Mouse (Mus musculus): ENCODE results near the gene Arfgap3.
"Not testable (repeated sequence)": the region's sequence is repeated elsewhere in the genome, so short reads cannot be mapped to it uniquely, and the experiment has no call there.

Arfgap3 gene

DNA sequence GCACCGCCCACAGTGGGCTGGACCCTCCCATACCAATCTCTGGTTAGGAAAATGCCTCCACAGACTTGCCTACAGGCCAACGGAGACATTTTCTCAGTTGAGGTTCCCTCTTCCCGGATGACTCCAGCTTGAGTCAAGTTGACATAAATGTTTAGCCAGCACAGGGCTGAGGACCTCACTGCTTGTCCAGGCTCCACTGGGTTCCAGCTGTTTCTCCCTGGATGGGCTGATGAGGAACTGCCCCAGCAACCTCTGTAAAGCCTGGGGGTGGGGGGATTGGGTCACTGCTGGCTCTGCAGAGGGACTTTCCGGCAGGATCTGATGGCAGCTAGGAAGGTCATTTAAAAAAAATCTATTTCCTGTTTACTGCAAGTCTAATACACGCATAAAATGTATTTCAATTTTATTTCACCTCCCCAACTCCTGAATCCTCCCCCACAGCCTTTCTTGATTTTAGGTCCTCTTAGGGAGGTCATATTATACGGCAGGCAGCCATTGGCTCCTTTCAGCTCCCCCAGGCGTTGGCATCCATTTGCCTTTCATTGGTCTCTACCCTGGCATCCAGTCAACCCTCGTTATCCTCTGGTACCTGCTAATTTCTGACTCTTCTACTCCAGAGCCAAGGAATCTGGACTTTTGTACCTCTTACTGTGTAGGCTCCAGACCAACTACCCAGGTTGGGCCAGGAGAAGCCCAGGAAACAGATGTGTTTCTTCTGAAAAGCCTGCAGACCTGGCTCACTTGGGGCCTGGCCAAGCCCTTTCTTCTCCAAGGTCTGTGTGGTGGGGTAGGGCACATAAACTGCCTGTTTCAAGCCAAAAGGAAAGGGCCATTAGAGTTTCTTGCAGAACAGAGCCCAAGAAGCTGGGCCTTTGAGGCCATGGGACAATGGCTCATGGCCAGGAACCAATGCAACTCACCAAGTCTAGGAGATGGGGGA, 56.1 kb downstream of the Arfgap3 start:
- DNase-seq (ENCODE audit: low spot score in 2 of 2): no peak

DNA sequence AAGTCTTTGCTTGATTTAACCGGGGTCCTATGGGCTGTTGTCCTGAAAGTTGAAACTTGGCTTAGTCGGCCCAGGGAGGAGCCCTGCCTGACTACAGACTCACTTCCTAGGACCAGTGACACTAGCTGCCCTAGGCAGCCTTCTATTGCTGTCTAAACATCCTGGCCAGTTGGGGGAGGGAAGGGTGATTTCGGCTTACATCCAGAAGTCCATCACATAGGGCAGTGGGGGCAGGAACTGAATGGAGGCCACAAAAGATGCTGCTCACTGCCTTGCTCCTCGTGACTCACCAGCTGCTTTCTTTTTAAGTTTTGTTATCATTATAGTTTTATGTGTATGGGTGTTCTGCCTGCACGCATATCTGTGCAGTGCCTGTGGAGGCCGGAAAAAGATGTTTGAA, 56.9 kb downstream of the Arfgap3 start:
- DNase-seq (ENCODE audit: low spot score in 2 of 2): no peak

DNA sequence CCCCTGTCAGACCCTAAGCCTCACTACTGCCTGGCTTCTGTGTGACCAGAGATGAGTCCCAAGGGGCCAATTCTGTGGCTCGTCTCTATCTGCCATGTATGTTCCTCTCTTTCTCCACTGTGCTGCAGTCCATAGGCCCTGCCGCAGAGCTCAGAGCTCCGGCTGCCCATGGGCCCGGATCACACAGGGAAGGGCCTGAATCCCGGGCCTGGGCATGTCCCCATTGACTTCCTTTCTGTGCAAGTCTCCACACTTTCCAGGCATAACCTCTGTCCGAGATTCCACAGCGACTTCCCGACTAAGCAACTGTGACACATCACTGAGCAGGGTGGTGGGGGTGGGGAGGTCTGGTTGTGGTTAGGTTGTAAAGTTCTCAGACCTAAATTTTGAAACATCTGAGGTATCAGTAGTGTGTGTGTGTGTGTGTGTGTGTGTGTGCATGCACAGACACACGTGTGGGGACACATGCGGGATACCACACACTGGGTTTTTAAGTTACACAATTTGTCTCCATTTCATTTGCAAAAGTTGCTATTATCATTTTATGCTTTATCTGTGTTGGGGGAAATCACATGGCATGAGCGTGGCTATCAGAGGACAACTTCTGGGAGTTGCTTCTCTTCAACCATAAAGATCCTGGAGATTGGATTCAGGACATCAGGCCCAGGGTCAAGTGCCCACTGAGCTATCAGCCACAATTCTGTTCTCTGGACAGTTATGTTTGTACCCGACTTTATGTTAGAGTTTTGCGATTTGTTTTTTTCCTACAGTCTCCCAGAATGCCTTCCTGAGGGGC, 57.6 kb downstream of the Arfgap3 start:
- DNase-seq (ENCODE audit: low spot score in 2 of 2): no peak

GRCm38 (mm10) chr15:83290899-83291298, 59.1 kb downstream of the Arfgap3 start:
- no peak for DNase-seq (ENCODE audit: low spot score in 2 of 2)

- no peak for DNase-seq (ENCODE audit: low spot score in 2 of 2)
These were observed 65.2 kb downstream of the Arfgap3 start for GRCm38 (mm10) chr15:83284828-83285227.

DNA sequence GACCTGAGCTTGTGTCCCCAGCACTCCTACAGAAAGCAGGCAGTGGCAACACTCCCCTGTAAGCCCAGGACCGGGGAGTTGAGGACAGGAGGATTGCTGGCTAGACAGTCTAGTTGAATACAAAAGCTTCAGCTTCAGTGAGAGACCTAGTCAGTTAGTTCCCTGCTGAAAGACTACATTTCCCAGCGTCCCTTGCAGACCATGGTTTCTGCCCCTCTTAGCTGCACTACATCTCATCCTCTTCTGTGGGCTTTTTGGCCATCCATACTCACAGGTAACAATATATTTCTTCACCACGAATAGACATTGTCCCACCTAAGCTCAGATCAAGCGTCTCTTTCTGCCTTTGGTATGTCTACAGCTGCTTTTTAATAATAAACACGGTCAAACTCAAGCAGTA, 67.7 kb downstream of the Arfgap3 start:
- no peak for DNase-seq (ENCODE audit: low spot score in 2 of 2)

DNA sequence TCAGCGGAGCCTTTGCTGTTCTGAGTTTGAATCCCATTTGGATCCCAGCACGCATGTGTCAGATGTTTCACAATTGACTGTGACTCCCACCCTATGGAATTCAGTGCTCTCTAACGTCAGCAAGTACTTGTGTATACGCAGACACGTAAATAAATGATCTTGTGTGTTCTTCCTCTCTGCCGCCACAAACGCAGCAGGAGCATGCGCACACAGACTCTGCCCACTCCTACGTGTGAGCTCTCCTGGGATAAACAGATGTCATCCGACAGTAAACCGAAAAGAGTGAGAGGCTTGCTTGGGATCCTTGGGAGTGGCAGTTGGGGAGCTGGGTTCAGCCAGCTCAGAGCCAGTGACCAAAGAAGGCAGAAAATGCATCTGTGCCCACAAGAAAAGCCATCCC, 68.7 kb downstream of the Arfgap3 start:
- no peak for DNase-seq (ENCODE audit: low spot score in 2 of 2)

GRCm38 (mm10) chr15:83278579-83278978, 71.5 kb downstream of the Arfgap3 start:
- DNase-seq (ENCODE audit: low spot score in 2 of 2): no peak

- DNase-seq (ENCODE audit: low spot score in 2 of 2): no peak
These were observed 72.6 kb downstream of the Arfgap3 start for GRCm38 (mm10) chr15:83277451-83277850.

DNA sequence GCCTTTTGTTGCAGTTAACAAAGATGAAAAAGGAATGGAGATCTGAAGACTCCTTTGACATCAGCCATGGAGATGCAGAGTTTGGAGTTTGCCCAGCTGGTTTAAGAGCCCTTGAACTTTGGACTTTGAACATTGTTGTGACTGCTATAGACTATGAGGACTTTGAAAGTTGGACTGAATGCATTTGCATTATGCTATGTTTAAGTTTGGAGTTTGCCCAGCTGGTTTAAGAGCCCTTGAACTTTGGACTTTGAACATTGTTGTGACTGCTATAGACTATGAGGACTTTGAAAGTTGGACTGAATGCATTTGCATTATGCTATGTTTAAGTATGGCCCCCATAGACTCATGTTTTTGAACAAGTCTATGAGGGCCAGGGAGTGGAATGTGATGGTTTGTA, 75.8 kb downstream of the Arfgap3 start:
- not testable (repeated sequence) for DNase-seq (ENCODE audit: low spot score in 2 of 2)

GRCm38 (mm10) chr15:83273017-83273416, 77.0 kb downstream of the Arfgap3 start:
- DNase-seq (ENCODE audit: low spot score in 2 of 2): no peak

DNA sequence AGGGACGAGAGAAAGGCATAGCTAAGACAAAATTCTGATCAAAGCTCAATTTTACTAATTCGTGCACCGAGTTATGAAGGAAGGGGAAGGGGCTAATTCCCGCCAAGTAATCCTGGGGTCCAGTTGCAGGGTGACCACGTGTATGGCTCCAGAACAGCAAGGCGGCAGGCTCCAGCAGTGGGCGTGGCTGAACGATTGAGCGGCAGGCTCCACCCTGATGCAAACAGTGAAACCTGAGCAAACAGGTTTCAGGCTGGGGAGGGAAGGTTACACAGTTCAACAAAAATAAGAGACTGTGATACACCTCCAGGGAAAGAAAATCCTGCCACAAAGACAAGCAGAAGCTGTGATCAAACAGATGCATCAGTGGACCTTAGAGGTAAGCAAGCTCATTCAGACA, 78.8 kb downstream of the Arfgap3 start:
- DNase-seq (ENCODE audit: low spot score in 2 of 2): not testable (repeated sequence)

- DNase-seq (ENCODE audit: low spot score in 2 of 2): not testable (repeated sequence)
These were observed 80.1 kb downstream of the Arfgap3 start for GRCm38 (mm10) chr15:83269985-83270384.

- not testable (repeated sequence) for DNase-seq (ENCODE audit: low spot score in 2 of 2)
These were observed 81.6 kb downstream of the Arfgap3 start for GRCm38 (mm10) chr15:83268428-83268827.

- no peak for DNase-seq (ENCODE audit: low spot score in 2 of 2)
These were observed 84.8 kb downstream of the Arfgap3 start for GRCm38 (mm10) chr15:83265269-83265668.

DNA sequence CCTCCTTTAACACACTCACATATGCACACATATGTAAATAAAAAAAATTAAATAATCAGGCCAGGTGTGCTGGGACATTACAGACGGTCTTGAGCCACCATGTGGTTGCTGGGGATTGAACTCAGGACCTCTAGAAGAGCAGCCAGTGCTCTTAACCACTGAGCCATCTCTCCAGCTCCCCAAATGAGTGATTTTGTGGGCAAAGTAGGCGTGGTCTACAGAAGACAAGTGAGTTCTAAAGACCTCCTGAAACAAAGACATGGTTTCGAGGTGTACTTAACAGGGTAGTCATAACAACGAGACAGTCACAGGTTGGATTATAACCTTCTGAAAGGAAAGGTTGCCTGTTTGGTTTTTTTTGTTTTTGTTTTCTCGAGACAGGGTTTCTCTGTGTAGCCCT, 86.6 kb downstream of the Arfgap3 start:
- no peak for DNase-seq (ENCODE audit: low spot score in 2 of 2)

DNA sequence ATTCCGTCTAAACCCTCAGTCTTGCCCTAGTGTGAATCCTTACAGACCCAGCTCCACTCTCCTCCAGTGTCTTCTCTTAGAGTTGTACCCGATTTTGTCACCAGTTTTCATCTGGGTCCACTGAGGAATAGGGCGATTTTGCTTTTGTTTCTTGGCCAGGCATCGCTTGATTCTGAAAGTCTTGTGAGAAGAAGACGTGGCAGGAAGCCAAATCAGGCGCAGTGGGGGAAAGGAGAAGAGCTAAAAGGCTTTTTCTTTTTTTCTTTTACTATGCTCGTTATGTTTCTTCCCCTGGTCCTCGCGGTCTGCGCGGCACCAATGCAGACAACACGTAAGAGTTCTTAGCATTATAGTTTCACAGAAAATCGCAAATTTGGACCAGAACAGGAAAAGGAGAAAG, 92.1 kb downstream of the Arfgap3 start:
- DNase-seq (ENCODE audit: low spot score in 2 of 2): no peak

GRCm38 (mm10) chr15:83256491-83256890, 93.6 kb downstream of the Arfgap3 start:
- DNase-seq (ENCODE audit: low spot score in 2 of 2): no peak

- no peak for DNase-seq (ENCODE audit: low spot score in 2 of 2)
These were observed 94.1 kb downstream of the Arfgap3 start for GRCm38 (mm10) chr15:83255944-83256343.

DNA sequence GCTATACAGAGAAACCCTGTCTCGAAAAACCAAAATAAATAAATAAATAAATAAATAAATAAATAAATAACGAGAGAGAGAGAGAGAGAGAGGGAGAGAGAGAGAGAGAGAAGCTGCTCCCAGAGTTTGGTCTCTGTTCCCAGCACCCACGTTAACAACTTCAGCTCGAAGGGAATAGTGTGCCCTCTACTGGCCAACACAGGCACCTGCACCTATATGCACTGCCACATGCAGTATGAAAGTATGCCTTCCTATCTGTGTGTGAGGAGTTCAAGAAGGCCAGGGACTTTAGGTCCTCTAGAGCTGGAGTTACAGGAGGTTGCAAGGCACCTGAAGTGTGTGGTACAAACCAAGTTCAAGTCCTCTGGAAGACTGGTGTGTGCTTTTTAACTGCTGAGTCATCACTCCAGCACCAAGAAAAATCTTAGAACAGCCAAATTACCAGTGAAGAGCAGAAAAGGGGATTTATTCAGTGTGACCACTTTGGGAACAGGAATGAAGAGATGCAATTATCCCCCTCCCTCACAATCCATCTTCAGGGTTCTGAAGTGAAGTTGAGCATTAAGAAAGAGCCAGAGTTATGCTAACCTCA, 94.8 kb downstream of the Arfgap3 start:
- DNase-seq (ENCODE audit: low spot score in 2 of 2): no peak

DNA sequence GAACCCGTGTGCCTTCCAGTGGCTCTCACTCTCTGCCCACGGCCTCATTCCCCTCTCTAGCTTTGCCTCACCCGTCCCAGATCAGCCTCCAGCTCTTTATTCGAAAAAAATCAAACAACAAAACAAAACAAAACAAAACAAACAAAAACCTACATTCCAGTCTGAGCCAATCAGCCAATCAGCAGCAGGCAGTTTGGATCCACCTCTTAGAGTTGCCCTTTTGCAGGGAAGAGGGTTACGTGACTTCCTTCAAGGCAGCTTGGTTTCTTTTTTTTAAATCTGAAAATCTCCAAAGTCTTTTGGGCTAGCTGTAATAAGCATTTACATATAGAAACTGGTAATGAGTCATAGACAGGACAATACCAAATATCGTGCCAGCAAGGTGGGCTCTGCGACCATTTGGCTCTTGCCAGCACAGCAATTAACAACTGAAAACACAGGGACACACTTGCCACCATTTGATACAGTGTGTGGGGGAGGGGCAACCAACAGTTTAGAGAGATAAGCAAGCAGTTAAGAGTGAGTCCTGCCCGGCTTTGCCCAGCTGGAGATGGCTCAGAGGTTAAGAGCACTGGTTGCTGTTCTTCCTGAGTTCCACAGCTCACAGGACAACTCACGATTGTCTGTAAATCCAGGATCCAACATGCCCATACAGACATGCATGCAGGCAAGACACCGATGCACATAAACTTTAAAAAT, 95.5 kb downstream of the Arfgap3 start:
- no peak for DNase-seq (ENCODE audit: low spot score in 2 of 2)

DNA sequence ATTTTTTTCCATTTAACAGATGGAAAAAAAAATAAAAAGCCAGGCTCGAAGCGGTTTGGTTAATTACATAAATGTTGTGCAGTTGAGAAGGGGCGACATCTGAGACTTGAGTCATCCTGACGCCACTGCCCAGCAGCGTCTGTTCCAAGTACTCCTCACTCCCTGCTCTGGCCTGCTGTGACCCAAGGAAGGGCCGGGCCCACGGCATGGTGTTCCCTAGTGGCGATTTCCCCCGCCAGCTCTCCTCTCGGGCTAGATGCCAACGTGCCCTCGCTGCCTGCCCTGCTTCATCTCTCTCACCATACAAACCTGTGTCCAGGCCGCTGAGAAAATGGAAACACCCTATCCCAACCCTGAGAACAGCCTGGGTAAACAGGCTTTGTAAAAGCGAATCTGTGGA, 98.0 kb downstream of the Arfgap3 start:
- no peak for DNase-seq (ENCODE audit: low spot score in 2 of 2)

All from spleen, postnatal 14 days (tissue).